Mouse (Mus musculus) stomach, postnatal 0 days (tissue): ENCODE measurements around the gene Tnrc6b.

Source experiments
- CTCF ChIP-seq: IDR thresholded peaks from 2 replicates; pipeline ENCODE4 v1.5.1; 2016; ENCODE audit warnings: antibody characterized with exemption, low read depth, mild to moderate bottlenecking, moderate library complexity
- EP300 ChIP-seq: optimal IDR thresholded peaks from 2 replicates; pipeline ENCODE3; 2016; ENCODE audit warnings: antibody characterized with exemption

DNA sequence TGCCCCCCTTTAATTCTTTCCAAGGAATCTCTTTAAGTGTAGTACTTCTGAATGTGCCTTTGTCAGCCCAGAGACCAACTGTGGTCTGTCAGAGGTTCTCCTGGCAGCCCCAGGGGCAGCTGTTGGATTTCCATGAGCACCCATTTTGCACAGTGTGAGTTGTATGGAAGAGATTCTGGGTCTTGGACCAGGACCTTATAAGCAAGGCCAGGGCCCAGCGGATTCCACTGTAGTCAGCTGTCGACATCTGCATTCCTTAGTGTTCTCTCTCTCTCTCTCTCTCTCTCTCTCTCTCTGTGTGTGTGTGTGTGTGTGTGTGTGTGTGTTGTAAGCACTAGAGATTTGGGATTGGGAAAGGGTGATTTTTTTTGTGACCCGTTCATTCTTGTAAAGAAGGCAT, 225.6 kb downstream of the Tnrc6b start:
- TF ChIP-seq CTCF: no peak
- no peak for TF ChIP-seq EP300
